Mouse (Mus musculus) hindbrain, embryonic 14.5 days (tissue): ENCODE data around the gene Ccdc144b. TPM values are rescaled to one million over a fixed set of nuclear protein-coding genes. Genes with fewer than 3 reads are reported as not detected.

Experiments used
- ATAC-seq: fragments of 200-750 bp; cut with Nextera tagmentation; 2 replicates; pipeline ENCODE4 v1.8.0; 2017; ENCODE audit warnings: moderate number of reproducible peaks, mild to moderate bottlenecking, moderate TSS enrichment, moderate library complexity; ENCODE audit not compliant: low FRiP score
- DNase-seq: peaks from one replicate; pipeline ENCODE4 v3.0.0-alpha.2; 2015; ENCODE audit warnings: low spot score
- H3K27ac ChIP-seq: fragments of 300-500 bp; sonication (generic); 2 replicates; pipeline ENCODE4 v1.5.1; 2014; ENCODE audit warnings: mild to moderate bottlenecking, moderate library complexity
- H3K27me3 ChIP-seq: fragments of 300-500 bp; sonication (generic); 2 replicates; pipeline ENCODE4 v1.6.1; 2014; ENCODE audit warnings: mild to moderate bottlenecking, low read length, mixed read lengths; ENCODE audit not compliant: control insufficient read depth, insufficient read depth
- H3K36me3 ChIP-seq: fragments of 300-500 bp; sonication (generic); replicated peaks from 2 replicates; pipeline ENCODE4 v1.6.1; 2014; ENCODE audit not compliant: control insufficient read depth, insufficient read depth
- H3K4me1 ChIP-seq: fragments of 300-500 bp; sonication (generic); replicated peaks from 2 replicates; pipeline ENCODE4 v1.6.1; 2014; ENCODE audit warnings: antibody characterized with exemption, low read length, mixed read lengths; ENCODE audit not compliant: control insufficient read depth, insufficient read depth
- H3K4me2 ChIP-seq: fragments of 300-500 bp; sonication (generic); replicated peaks from 2 replicates; pipeline ENCODE4 v1.6.1; 2014; ENCODE audit warnings: mild to moderate bottlenecking, moderate library complexity
- H3K4me3 ChIP-seq: fragments of 300-500 bp; sonication (generic); replicated peaks from 2 replicates; pipeline ENCODE4 v1.5.1; 2014; ENCODE audit warnings: mild to moderate bottlenecking, low read length
- H3K9ac ChIP-seq: fragments of 300-500 bp; sonication (generic); 2 replicates; pipeline ENCODE4 v1.6.1; 2014
- H3K9me3 ChIP-seq: fragments of 300-500 bp; sonication (generic); 2 replicates; pipeline ENCODE4 v1.6.1; 2016; ENCODE audit warnings: low read length; ENCODE audit not compliant: control insufficient read depth
- WGBS: fragments of 180-500 bp; shearing (Covaris S2); extraction: QIAGEN DNeasy Blood & Tissue Kit; methylation state at CpG from one replicate; pipeline ENCODE4 v1.1.7; 2014; 5-methylcytosine and 5-hydroxymethylcytosine counted together
- polyA plus RNA-seq: library from polyadenylated mRNA; unstranded; fragments of >200 nt; fragmentation: Nextera tagmentation; extraction: Ambion mirVana; gene quantifications from 2 replicates; pipeline ENCODE4 v1.2.1, GENCODE M21; 2014

The Ccdc144b gene
- polyA plus RNA-seq, 1 experiment from 2014 or later, result not detected

DNA sequence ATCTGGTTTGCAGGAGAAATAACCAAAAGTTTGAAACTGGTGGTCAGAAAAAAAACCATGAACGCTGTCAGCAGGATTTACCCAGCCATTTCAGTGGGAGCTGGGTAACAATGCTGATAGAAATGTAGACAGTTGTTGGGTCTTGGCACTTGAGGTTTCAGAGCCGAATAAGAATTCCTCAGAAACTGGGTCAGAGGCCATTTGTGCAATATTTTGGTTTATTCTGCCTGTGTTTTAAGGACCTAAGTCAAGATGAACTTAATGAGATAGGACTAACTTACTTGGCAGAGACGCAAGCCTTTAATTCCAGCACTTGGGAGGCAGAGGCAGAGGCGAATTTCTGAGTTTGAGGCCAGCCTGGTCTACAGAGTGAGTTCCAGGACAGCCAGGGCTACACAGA lies 8.3 kb downstream of the Ccdc144b start:
- no peaks in the 10 kb centered on the region for H3K36me3 ChIP-seq
- 84% methylated on average over 4 of the region's 4 CpGs for WGBS
- no peak overlapping the region for H3K27ac ChIP-seq
- ATAC-seq (no peak), DNase-seq (peak; percentile 12)
- no peak overlapping the region for H3K4me3 ChIP-seq
- no peak overlapping the region for H3K9ac ChIP-seq
- no peaks in the 10 kb centered on the region for H3K9me3 ChIP-seq
- H3K4me2 ChIP-seq, result no peak overlapping the region
- H3K4me1 ChIP-seq, result no peaks in the 10 kb centered on the region
- no peaks in the 10 kb centered on the region for H3K27me3 ChIP-seq

DNA sequence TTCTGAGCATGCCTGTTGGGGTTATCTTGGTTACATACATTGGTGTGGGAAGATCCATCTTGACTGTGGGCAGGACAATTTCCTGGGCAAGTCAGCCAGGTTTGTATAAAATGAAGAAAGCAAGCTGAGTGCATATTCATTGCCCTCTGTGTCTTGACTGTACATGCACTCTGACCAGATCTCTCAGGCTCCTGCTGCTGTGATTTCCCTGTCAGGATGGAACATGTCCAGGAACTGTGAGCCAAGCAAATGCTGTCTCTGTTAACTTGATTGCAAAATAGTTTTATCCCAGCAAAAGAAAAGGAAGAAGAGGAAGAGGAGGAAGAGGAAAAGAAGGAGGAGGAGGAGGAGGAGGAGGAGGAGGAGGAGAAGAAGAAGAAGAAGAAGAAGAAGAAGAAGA lies 8.8 kb downstream of the Ccdc144b start:
- Histone ChIP-seq H3K4me3 (no peak overlapping the region), H3K4me1 (no peaks in the 10 kb centered on the region), H3K4me2 (no peak overlapping the region), H3K36me3 (no peaks in the 10 kb centered on the region), H3K9me3 (no peaks in the 10 kb centered on the region), H3K9ac (no peak overlapping the region), H3K27ac (no peak overlapping the region), H3K27me3 (no peaks in the 10 kb centered on the region)
- ATAC-seq (no peak), DNase-seq (no peak)

DNA sequence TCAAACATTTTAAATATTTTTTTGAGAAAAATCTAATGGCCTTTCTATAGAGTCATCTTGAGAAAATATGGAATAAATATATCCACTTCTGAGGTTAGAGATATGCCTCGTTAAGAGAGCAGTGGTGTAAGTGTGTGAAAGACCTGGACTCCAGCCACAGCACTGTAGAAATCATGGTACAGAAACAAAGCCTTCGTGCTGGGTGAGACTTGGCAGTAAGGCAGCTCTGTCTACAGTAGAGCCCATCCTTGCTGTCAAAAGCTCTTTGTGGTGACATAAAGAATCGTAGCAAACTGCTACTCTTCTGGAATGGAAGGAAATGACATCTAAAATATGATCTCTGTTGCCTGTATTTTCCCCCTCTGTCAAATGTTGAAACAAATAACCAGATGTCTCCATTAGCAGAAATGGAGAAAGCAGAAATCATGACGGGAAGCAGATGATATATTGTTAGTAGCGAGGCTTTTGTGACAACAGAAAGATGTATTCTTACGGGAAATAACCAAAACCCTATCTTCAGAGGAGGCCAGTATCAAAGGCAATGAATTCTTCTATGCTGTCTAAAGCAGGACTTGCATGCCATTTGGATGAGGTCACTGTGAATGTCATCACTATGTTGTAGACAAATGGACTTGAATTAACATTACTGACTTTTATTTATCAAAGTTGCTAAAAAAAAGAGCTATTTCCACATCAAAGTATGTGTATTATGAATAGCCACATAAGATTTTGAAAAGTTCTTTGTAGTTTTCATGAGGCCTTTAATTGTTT lies 21.4 kb downstream of the Ccdc144b start:
- Histone ChIP-seq H3K27me3 (no peaks in the 10 kb centered on the region), H3K9me3 (no peaks in the 10 kb centered on the region)
- 73% methylated on average over 6 of the region's 6 CpGs for WGBS

DNA sequence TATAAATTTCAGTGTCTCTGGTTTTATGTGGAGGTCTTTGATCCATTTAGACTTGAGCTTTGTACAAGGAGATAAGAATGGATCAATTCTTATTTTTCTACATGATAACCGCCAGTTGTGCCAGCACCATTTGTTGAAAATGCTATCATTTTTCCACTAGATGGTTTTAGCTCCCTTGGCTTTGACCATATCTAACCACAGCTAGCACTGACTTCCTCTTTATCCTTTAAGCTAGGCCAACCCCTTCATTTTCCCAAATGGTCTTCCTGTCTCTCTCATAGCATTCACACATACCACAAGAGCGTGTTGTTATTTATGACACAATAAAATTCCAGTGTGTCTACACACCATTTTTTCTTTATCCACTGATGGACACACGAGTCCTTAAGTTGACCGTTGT lies 23.4 kb downstream of the Ccdc144b start:
- H3K9me3 ChIP-seq, result no peaks in the 10 kb centered on the region
- H3K27ac ChIP-seq, result no peak overlapping the region
- H3K4me1 ChIP-seq, result no peaks in the 10 kb centered on the region
- no peaks in the 10 kb centered on the region for H3K27me3 ChIP-seq
- H3K9ac ChIP-seq, result no peak overlapping the region
- ATAC-seq (no peak), DNase-seq (no peak)
- no peaks in the 10 kb centered on the region for H3K36me3 ChIP-seq
- WGBS, result 93% methylated on average over 4 of the region's 4 CpGs
- no peak overlapping the region for H3K4me3 ChIP-seq
- H3K4me2 ChIP-seq, result no peak overlapping the region

More for the DNA sequence above, 21.4 kb downstream of the Ccdc144b start:
- no peak overlapping the region for H3K4me2 ChIP-seq
- peak; percentile 23 for DNase-seq
- H3K36me3 ChIP-seq, result no peaks in the 10 kb centered on the region
- H3K9ac ChIP-seq, result no peak overlapping the region
- no peak overlapping the region for H3K27ac ChIP-seq
- H3K4me3 ChIP-seq, result no peak overlapping the region
- peak; percentile 46; the same call in 1 of the 2 replicates for ATAC-seq
- H3K4me1 ChIP-seq, result no peaks in the 10 kb centered on the region

DNA sequence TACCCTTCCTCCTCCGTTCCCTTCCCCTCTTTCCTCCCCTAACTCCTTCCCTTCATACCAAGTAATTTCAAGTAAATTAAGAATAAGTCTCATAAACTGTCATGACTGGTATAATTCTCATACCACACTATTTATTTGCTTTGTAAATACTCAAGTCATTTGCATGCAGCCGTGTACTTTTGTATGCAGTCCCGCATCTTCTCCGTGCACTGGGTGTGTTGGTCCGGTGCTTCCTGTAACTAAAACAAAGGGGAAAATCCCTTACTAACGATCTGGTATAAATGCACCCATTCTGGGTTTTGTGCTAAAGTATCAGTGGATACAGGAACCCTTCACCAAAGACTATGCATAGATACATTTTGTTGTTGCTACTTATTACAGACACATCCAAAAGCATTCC lies 27.6 kb downstream of the Ccdc144b start:
- H3K27ac ChIP-seq, result no peak overlapping the region
- H3K9ac ChIP-seq, result no peak overlapping the region
- no peak overlapping the region for H3K4me2 ChIP-seq
- H3K9me3 ChIP-seq, result no peaks in the 10 kb centered on the region
- H3K4me3 ChIP-seq, result no peak overlapping the region
- no peak for DNase-seq
- H3K4me1 ChIP-seq, result no peaks in the 10 kb centered on the region
- no peaks in the 10 kb centered on the region for H3K36me3 ChIP-seq
- 84% methylated on average over 6 of the region's 6 CpGs for WGBS
- no peaks in the 10 kb centered on the region for H3K27me3 ChIP-seq
- no peak for ATAC-seq

DNA sequence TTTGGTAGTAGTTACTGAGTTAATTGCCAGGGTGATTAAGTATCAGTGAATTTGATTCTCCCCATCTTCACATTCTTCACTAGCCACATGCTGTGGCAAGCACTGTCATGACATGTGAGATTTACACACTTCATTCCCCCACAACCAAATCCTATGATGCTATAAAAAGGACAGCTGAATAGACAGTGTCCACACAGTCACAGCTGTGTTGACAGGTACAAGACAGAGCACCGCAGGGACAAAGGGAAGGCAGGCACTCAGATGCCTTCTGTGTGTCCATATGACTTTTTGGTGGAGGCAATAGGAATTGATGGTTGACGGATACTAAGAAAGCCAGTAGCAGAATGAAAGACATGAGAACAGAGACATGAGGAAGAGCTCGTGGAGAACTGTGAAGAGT lies 42.1 kb downstream of the Ccdc144b start:
- no peak for ATAC-seq
- WGBS, result 62% methylated on average over 3 of the region's 3 CpGs
- no peak overlapping the region for H3K4me3 ChIP-seq
- no peaks in the 10 kb centered on the region for H3K9me3 ChIP-seq
- H3K9ac ChIP-seq, result no peak overlapping the region
- no peak overlapping the region for H3K27ac ChIP-seq
- no peak overlapping the region for H3K4me2 ChIP-seq
- H3K27me3 ChIP-seq, result no peaks in the 10 kb centered on the region
- no peak for DNase-seq
- no peaks in the 10 kb centered on the region for H3K36me3 ChIP-seq
- H3K4me1 ChIP-seq, result no peaks in the 10 kb centered on the region

DNA sequence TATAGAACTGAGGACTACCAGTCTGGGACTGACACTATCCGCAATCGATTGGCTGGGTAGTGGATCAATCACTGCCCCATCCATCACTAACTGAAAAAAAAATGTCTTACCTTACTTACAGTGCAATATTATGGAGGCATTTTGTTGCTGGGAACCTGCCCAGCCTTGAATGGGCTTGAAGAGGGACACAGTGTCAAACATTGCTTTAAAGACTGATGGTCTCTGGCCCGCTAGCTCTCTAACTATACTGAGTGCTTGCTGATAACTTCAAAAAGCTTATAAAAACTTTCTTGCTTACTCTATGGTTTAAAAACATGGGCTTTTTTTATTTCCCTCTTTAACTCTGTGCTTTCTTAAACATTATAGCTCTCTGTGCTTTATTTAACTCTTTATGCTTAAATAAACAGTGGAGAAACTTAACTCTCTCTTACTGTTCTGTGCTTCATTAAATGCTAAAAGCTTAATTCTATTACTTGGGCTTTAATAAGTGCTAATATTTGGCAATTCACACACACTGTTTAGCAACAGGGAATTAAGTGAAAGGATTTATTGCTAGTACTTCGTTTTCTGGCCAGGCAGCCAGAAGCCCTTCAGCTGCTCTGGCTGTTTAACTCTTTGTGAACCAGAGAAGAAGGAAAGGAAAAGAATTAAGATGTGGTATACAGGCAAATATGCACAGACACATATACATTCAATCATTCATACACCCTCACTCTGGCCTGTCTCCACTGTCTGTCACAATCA lies 44.8 kb downstream of the Ccdc144b start:
- DNase-seq (no peak), ATAC-seq (no peak)
- H3K9me3 ChIP-seq, result no peaks in the 10 kb centered on the region
- no peak overlapping the region for H3K27ac ChIP-seq
- no peak overlapping the region for H3K4me2 ChIP-seq
- no peaks in the 10 kb centered on the region for H3K36me3 ChIP-seq
- no peak overlapping the region for H3K9ac ChIP-seq
- 74% methylated on average over 4 of the region's 4 CpGs for WGBS
- H3K27me3 ChIP-seq, result no peaks in the 10 kb centered on the region
- no peak overlapping the region for H3K4me3 ChIP-seq
- H3K4me1 ChIP-seq, result no peaks in the 10 kb centered on the region

DNA sequence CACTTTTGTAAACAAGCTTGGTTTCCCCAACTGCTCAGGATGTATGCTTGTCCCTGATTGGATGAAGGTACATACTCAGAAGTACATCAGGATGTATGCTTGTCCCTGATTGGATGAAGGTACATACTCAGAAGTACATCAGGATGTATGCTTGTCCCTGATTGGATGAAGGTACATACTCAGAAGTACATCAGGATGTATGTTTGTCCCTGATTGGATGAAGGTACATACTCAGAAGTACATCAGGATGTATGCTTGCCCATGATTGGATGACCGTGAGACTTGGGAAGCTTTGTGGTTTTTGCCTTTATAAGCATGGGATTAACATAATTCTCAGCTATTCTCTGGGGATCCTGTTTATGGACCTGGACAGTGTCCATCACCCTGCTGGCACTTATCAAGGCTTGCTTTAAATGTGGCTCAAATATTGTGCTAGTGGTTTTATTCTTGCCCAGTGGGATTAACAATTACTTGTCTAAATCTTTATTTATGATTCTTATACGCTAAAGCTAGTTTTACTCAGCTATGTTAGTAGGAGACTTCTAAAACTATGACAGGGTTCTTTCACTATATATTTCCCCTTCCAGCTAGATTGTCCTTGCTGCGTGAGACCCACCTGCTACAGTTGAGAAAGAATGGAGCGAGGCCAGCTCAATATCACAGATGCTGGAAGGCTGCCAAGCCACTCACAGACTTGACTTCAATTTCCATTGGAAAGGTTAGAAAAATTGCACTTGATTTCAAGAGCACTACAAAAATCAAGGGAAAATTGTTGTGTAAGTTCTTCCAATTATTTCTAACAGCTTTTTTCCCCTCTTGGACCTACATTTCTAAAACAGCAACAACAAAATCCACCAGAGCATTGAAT lies 49.1 kb downstream of the Ccdc144b start:
- DNase-seq (no peak), ATAC-seq (no peak)
- no peaks in the 10 kb centered on the region for H3K9me3 ChIP-seq
- 67% methylated on average over 4 of the region's 4 CpGs for WGBS
- H3K27ac ChIP-seq, result no peak overlapping the region
- peaks cover 6% of the 10 kb centered on the region; the same call in 1 of the 2 replicates for H3K4me1 ChIP-seq
- no peaks in the 10 kb centered on the region for H3K36me3 ChIP-seq
- no peaks in the 10 kb centered on the region for H3K27me3 ChIP-seq
- no peak overlapping the region; the same call in 1 of the 2 replicates for H3K4me2 ChIP-seq
- H3K9ac ChIP-seq, result no peak overlapping the region
- no peak overlapping the region for H3K4me3 ChIP-seq
